Mouse (Mus musculus): ENCODE measurements around the gene Fgf11.

The Fgf11 gene

GRCm38 (mm10) chr11:69816520-69816919 is 14.9 kb upstream of the Fgf11 start:
- DNase-seq (ENCODE audit: low spot score in 2 of 2): no peak

- DNase-seq (ENCODE audit: low spot score in 2 of 2): no peak
Measured at GRCm38 (mm10) chr11:69815155-69815554, 13.5 kb upstream of the Fgf11 start, which contains the start of gene Gm39566. TSS of gene Gm39566 (minus strand) at chr11:69815298.

DNA sequence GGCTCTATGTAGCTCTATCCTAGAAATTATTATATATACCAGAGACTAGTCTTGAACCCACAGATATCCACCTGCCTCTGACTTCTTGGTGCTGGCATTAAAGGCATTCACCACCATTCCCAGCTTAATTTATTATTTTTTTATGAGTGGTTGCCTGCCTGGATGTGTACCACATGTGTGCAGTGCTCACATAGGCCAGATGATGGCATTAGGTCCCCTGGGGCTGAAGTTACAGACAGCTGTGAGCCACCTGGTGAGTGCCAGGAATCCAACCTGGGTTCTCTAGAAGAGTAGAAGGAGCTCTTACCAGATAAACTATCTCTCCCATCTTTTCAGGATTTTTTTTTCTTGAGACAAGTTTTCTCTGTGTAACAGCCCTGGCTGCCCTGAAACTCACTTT is 8.6 kb upstream of the Fgf11 start:
- DNase-seq (ENCODE audit: low spot score in 2 of 2): no peak

GRCm38 (mm10) chr11:69807641-69808040 is 6.0 kb upstream of the Fgf11 start:
- DNase-seq (ENCODE audit: low spot score in 2 of 2): no peak

DNA sequence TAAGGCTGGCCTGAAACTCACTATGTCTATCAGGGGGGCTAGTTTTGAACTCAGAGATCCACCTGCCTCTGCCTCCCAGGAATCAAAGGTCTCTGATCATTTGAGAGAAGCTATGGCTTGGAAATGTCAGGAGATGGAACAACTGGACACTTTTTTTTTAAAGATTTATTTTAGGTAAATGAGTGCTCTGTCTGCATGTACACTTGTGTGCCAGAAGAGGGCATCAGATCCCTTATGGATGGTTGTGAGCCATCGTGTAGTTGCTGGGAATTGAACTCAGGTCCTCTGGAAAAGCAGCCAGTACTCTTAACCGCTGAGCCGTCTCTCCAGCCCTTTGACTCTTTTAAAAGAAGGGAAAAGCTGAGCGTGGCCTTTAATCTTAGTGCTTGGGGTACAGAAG is 4.7 kb upstream of the Fgf11 start:
- no peak for DNase-seq (ENCODE audit: low spot score in 2 of 2)

DNA sequence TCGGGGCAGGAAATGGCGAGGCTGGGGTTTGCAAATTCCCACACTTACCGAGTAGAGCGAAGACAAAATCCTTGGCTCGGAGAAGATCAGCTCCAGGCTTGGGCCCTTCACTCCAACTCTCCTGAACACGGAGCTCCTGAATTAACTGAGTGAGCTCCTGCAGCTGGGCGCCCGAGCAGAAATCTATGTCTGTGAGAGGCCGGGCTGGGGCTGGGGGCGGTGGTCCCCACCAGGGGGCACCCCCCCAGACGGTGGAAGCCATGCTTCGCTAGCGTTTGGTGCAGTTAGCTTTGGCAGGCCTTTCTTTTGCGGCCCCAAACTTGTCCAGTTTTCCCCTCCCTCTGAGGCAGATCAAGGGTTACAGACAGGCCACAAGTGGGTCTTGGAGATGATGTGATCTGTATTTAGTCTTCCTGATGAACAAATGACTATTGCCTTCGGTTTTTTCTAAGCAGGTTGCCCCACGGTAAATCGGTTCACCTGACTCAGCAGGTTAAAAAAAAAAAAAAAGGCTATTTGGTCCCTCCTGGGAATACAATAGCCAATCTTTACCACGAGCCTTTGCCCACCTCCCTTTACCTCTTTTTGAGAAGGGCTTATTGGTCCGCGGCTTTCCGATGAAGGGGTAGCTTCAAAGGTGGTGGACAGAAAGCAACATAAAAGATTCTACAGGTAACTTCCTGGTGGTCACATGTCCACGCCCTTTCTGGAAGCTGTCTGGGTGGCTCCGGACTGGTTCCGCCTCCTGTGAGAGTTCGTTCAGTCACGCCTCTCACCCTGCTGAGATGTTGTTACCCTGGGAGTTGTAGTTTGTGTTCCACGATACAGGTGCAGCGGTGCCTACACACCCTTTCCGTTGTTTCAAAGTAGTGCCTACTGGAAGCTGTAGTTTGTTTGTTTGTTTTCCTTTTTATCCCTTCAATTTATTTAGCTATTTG is 3.6 kb upstream of the Fgf11 start, which contains the start of gene Tmem102:
Gene Tmem102, minus strand, starts transcription at position 653 of the 938 bp plus-strand sequence.
- no peak for DNase-seq (ENCODE audit: low spot score in 2 of 2)

DNA sequence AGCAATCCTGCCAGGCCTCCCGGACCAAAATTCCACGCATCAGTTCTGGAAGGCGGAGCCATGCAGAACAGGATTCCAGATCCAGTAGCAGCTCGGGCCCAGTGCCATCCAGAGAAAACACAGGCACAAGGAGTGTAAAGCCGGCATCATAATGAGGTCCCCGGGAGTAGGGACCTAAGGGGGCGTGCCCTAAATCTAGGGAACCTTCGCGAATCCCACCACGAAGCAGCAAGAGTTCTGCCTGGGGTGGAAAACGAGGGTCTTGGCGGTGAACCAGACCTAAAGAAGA is 2.9 kb upstream of the Fgf11 start:
- no peak for DNase-seq (ENCODE audit: low spot score in 2 of 2)

DNA sequence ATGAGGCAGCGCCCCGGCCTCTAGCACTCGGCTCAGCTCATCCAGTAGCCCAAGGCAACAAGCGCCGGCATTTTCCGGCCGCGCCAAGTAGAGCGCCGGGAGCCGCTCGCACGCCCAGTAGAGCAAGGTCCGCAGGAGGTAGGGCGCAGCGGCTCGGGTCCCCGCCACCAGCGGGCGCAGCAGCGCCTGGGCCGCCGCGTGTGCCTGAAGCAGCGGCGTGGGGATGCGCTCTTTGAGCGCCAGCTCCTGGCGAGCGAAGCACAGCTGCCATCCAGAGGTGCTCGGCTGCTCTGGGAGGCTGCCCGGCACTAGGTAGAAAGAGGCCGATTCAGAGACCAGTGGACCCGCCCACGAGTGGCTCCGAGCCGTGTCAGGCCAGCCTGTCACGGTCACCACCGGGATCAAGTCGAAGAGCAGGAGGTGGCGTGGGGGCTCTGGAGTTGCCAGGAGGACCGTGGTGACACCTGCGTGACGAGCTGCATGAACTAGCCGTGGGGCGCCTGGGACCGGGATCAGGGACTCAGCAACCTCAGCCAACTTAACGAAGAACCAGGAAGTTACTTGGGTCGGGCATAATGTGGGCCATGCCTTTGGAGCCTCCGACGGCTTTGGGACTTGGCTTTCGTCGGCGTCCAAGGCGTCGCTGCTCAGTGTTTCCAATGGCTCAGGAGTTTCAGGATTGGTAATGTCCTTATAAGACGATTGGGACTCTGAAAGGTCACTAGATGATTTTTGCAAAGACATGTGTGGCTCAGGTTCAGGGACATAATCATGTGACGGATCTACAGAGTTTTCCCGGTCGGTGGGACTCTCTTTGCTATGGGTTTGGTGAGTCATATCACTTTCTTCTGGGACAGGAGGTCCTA is 2.4 kb upstream of the Fgf11 start:
- DNase-seq (ENCODE audit: low spot score in 2 of 2): peak in 1 of 2 experiments; percentile 69

- DNase-seq (ENCODE audit: low spot score in 2 of 2): no peak
Measured at GRCm38 (mm10) chr11:69803328-69803727, 1.7 kb upstream of the Fgf11 start.

- DNase-seq (ENCODE audit: low spot score in 2 of 2): peak; percentile 68 to 85
Measured at GRCm38 (mm10) chr11:69802648-69803105, 1.0 kb upstream of the Fgf11 start.

DNA sequence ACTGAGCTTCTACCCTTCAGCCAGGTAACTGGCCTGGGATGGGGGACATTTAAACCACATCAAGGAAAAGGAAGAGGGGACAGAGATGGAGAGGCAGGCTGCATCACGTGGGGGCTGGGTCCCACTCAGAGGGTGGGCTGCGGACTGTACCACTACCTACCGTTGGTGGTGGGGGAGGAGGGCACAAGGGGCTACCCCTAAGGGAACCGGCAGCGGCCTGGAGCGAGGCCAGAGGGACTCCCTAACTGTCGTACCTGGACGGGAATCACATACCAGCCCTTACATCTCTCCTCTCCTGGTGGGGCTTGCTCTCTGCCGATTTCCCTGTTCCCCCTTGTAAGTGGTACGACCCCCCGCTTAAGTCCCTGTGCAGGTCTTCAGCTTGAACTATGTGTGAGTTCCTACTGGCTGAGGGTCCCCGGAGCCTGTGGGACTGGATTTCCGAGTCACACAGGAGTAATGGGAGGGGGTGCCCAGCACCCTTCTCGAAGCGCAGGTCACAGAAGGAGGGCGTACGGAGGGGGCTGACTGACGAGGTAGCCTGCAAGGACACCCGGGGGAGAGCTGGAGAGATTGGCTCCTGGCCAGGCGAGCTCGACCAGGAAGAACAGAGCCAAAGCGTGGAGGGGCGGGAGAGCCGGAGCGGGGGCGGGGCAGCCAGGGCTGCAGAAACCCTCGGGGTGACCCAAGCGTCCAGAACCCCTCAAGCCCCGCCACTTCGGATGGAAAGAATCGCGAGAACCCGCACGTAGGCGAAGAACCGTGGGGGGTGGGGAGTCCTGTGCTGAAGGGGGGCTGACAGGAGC is 1.1 kb downstream of the Fgf11 start:
- DNase-seq (ENCODE audit: low spot score in 2 of 2): peak; percentile 72 to 78

- peak; percentile 45 to 66 for DNase-seq (ENCODE audit: low spot score in 2 of 2)
Measured at GRCm38 (mm10) chr11:69800138-69800391, 1.6 kb downstream of the Fgf11 start.

GRCm38 (mm10) chr11:69799394-69800137 is 2.1 kb downstream of the Fgf11 start:
- no peak for DNase-seq (ENCODE audit: low spot score in 2 of 2)

DNA sequence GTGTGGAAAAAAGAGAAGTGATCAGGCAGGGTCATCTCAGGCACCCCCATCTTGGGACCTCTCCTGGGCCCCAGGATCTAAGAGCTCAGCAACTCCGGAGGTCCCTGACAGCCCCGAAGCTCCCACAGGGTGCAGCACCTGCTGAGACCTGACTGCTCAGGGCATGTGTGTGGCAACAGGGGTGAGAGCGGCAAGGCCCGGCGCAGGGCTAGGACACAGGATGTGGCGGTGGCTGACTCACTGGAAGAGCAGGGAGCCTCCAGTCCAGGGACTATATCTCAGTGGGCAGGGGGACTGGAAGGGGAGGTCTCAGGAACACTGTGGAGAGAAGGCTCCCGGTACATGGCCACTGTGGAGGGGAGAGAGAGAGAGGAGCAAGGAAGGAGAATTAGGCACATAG is 3.7 kb downstream of the Fgf11 start:
- DNase-seq (ENCODE audit: low spot score in 2 of 2): no peak

DNA sequence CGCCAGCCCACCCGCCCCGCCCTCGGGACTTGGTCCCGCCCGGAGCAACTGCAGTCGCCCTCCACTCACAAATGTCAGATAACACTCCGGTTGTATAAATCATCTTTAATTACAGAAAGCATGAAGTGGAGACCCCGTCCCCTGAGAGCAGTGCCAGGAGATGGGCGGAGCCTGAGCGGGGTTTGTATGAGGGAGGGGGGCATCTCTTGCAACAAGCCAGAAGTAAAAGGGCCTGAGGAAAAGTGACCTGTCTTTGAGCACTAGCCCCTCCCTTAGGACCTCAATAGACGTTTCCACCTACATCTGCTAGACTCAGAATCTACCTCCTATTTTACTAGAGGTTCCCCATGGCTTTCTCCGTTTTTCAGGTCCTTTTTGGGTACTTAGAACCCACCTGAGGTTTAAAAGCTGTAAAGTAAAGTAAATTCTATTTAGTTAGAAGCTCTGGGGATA is 5.6 kb downstream of the Fgf11 start:
- no peak for DNase-seq (ENCODE audit: low spot score in 2 of 2)

- peak; percentile 87 to 90 for DNase-seq (ENCODE audit: low spot score in 2 of 2)
Measured at GRCm38 (mm10) chr11:69795168-69795982, 6.3 kb downstream of the Fgf11 start, which contains the start of gene Chrnb1. TSS of gene Chrnb1 (minus strand) at chr11:69795943.

- DNase-seq (ENCODE audit: low spot score in 2 of 2): no peak
Measured at GRCm38 (mm10) chr11:69793429-69793828, 8.2 kb downstream of the Fgf11 start.

DNA sequence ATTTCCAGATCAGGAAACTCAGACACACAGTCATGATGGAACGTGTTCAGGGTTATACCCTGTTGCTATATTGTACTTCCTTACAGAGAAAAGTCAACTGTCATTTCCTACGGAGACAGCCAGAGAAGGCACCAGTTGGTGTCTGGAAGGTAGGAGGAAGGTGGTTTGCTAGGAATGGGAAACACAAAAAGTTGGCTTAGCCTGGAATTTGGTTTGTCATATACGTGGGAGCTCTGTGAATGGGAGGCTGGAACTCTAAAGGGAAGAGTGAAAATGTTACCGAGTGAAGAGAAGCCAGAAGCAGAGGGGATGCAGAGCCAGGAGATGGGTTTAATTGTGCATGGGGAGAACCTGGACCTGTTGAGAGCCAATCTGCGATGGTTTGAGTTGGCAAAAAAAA is 10.2 kb downstream of the Fgf11 start:
- no peak for DNase-seq (ENCODE audit: low spot score in 2 of 2)

DNA sequence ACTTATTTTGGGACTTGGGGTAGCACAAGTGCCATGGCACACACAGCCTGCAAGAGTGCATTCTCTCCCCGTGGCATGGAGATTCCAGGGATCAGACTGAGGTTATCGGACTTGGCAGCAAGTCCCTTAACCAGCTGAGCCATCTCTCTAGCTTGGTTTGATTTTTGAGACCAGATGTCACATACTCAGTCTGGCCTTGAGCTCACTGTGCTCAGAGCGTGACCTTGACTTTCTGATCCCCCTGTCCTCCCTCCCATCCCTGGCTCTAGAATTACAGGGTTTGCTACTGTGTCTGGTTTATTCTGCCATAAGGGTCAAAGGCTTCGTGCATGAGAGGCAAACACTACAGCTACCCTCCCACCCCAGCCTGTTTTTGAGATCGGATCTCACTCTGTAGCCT is 12.2 kb downstream of the Fgf11 start:
- no peak for DNase-seq (ENCODE audit: low spot score in 2 of 2)

DNA sequence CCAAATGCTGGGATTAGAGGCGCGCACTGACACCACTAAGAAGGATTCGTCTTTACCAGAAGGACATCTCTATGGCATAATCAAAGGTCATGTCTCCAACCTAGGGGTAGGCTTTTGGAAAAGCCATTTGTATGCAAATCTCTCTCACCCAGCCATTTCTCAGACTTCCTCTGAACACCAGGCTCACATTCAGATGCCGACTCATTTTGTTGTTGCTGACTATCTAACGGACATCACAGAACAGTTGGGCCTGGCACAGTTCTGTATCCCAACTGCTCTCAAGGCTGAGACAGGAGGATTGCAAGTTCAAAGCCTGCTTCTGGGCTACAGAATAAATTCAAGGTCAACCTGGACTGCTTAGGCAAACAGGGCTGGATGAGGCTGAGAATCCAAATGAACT is 14.4 kb downstream of the Fgf11 start:
- no peak for DNase-seq (ENCODE audit: low spot score in 2 of 2)
